Mouse (Mus musculus) hematopoietic stem cell, adult 5-6 weeks (primary cell): ENCODE results near the gene Rnf13. TPM values are rescaled to one million over a fixed set of nuclear protein-coding genes. Genes with fewer than 3 reads are reported as not detected.

Experiments
- ATAC-seq, 2 experiments: fragments of 125-278 bp in 1 of 2; replicated peaks in 1 of 2; 2 replicates each; pipeline ENCODE4 v1.8.0; 2016 to 2017; ENCODE audit warnings: inconsistent platforms in 2 of 2, mild to moderate bottlenecking in 2 of 2, moderate number of reproducible peaks in 2 of 2, low read depth in 1 of 2, moderate TSS enrichment in 1 of 2; ENCODE audit not compliant: low FRiP score in 2 of 2, poor library complexity in 2 of 2, severe bottlenecking in 2 of 2, insufficient read depth in 1 of 2, low TSS enrichment in 1 of 2
- total RNA-seq: library from RNA; stranded (forward); fragments of 172-1452, 232-1000 nt; gene quantifications from 2 replicates; pipeline ENCODE4 v1.2.3, GENCODE M21; 2017

Rnf13 gene
- total RNA-seq, 1 experiment from 2014 or later: 75.7 TPM

DNA sequence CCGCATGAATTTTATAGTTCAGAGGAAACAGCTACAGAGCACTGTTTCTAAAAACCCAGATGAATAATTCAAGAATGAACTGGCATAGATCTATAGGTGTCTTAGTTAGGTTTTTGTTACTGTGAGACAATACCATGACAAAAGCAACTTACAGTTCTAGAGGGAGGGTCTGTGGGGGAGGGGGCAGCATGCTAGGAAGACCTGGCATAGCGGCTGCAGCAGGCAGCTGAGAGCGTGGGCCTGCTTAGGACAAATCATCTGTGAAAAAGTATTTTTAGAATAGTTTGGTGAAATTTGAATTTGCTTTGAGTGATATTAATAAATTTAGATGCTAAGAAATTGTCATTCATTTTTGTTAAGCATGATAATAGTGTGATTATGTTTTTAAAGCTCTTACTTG lies 90.0 kb downstream of the Rnf13 start:
- ATAC-seq: no peak

DNA sequence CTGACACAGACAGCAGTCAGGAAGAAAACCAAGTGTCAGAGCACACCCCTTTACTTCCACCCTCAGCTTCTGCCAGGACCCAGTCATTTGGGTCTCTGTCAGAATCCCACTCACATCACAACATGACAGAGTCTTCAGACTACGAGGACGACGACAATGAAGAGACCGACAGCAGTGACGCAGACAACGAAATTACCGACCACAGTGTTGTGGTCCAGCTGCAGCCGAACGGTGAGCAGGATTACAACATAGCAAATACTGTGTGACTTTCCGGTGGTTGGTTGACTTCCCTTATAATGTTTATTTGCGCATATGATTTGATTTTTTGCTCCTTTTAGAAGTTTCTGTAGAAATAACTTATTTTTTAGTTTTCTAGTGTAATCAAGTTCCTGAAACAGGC lies 97.7 kb downstream of the Rnf13 start:
- ATAC-seq: no peak

DNA sequence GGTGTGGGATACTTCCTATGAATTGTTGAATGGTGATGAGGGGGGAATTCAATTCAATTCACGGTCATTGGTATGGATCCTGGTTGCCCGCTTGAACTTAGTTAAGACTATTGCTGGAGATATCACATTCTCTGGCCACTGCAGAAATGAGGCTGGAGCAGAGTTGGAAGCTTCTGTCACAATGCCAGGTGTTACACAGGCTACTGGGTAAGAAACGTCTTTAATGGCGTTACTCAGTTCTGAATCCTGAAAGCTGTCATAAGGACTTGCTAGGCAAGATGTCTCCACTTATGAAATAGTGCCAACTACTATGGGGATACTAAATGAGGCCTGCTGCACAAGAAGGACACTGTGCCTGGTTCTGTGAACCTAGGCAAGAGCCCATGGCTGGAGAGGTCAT lies 101.0 kb downstream of the Rnf13 start:
- ATAC-seq: no peak

DNA sequence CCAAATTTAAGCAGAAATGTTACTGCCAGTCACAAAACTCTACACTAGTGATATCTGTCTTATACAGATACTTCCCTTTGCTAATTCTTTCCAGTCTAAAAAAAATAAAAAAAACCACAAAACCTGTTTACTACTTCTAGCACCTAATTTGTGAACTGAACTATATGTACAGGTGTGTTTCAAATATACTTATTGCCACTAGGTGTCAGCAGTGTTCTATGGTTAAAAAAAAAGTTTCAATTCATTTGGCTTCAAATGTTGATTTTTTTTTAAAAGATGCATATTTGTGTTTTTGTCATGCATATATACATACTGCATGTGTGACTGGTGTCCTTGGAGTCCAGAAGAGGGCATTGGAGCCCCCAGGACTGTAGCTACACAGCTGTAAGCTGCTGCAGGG lies 107.9 kb downstream of the Rnf13 start:
- ATAC-seq: no peak

DNA sequence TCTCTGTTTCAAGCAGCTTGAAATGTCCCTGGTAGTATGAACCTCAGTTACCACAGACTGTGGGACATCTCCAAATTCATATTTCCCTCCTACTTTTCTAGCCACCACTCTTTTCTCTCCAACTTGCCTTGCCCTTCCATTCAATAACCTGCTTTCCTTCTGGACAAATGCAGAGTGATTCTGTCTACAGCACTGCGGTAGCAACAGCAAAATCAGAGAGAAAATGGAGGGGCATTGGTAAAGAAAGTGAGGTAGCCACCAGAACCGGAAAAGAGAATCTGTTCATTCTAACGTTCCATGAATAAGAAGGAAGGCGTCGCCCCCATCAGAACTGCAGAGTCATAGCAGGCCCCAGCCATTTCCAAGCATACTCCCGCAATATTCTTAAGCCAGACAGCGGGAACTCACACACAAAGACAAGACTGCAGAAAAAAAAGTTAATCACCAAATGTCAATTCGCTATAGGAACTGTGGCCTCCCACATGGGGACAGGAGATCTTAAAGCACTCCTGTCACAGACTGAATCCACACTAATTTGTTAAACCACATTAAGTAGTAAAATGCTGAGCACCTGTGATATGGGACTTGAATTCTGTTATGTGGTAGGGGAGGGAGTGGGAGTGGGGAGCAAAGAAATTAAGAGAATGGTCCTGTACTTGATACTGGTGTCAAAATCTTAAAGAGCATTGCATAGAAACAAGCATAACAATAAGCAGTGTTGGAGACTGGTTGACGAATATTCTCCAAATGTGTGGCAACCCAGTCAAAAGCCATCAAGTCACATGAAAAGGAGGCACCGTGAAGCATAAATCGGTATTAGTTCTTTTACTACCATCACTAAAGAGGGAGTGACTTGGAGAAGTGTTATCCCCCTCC lies 110.2 kb downstream of the Rnf13 start:
- ATAC-seq: no peak

DNA sequence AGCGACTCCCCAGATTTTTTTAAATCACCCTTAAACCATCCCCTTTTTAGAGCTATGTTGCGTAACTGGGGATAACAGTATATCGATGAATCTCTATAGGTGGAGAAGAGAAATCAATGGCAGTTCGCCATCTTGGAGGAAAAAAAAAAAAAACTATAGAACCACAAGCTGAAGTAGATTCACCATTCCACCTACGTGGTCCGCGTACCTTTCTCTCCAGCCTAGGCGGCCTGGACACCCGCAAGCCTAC lies 110.7 kb downstream of the Rnf13 start:
- ATAC-seq: no peak

DNA sequence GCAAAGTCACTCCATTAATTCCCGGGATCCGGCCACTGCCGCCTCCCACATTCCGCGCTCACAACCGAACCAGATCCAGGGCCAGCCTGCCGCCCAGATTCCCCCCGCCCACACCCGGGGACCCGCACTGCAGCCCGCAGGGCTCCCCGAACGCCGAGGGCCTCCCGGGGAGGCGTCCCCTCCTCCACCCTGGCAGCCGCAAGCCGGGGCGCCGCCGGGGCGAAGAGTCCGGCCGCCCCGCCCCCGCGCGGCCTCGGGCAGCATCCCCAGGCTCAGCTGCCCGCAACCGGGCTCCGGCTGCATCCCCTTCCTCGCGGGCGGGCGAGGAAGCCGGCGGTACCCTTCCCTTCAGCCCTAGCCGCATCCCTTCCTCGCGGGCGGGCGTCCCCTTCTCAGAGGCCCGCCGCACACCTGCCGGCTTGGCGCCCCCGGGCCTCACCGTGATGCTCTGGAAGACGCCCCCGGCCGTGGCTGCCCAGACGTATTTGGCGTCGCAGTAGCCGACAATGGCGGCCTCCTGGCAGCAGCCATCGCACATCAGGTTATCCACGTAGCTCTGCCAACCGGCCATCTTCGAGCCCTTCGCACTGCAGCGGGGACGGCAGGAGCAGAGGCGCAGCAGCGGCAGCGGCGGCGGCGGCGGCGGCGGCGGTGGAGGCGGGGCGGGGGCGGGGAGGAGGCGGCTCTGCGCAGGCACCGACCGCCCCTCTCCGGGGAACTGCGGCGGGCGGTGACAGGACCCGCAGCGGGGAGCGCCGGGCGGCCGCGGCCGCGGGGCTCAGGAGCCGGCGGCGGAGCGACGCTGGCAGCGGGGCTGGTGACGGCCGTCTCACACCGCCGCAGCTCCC lies 111.3 kb downstream of the Rnf13 start:
- ATAC-seq: peak; percentile 38

DNA sequence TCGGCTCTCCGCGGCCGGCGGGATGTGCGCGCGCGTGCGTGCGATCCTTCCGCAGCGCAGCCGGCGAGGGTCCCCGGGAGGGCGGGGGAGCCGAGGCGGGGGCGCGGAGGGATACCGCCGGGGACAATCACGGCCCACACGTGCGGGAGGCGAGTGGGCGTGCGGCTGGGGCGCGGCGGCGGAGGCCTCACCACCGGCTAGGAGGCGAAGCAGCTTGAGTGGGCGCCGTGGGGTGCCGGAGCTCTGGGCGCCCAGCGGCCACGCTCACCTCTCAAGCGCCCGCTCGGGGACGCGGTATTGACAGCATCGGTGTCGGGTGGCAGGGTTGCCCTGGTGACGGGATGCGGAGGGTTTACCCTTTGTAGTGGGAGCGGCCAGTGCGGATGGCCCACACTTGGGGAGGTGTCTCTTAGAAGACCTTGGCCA lies 111.9 kb downstream of the Rnf13 start, which contains the start of gene Pfn2:
TSS of gene Pfn2 (minus strand) at position 320 of the 426 bp plus-strand sequence.
- peak; percentile 37 to 44 for ATAC-seq

DNA sequence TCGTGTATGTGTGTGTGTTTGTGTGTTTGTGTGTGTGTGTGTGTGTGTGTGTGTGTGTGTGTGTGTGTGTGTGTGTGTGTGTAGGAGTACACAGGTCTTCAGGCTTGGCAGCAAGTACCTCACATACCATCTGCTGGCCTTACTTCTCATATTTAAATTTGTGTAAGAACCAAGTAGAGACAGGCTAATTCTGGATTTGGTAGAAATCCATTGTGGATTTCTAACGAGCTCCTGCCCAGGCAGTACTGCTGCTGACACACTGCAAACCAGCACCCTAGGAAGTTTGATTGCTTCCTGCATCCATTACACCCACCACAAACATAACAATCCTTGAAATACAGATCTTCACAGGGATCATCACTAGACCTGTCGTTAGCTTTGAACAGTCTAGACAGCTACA lies 147.1 kb downstream of the Rnf13 start:
- ATAC-seq: no peak

Other genes with a start within 250 kb of the Rnf13 start
- gene Wwtr1, start 160.2 kb upstream of the Rnf13 start, total RNA-seq: 0.56 and 0.99 TPM in 2 replicates
- gene Commd2, start 84.3 kb upstream of the Rnf13 start, total RNA-seq: 11.7 and 22.3 TPM in 2 replicates
- gene Ankub1, start 43.3 kb upstream of the Rnf13 start, total RNA-seq: not detected in 2 replicates
- 0.30 TPM in 1 of 2 replicates, not detected in the other for gene Pfn2, start 112.0 kb downstream of the Rnf13 start, total RNA-seq